Mouse (Mus musculus) liver, embryonic 14.5 days (tissue): Measurements from ENCODE around the gene 1600002K03Rik.

Experiments
- CTCF ChIP-seq: IDR thresholded peaks from 2 replicates; pipeline ENCODE4 v1.5.1; 2016; ENCODE audit warnings: antibody characterized with exemption, low read depth, control low read depth
- EP300 ChIP-seq: IDR thresholded peaks from 2 replicates; pipeline ENCODE4 v1.6.1; 2016; ENCODE audit warnings: antibody characterized with exemption, low read depth

- TF ChIP-seq CTCF (no peak), EP300 (no peak)
These were observed 35.7 kb upstream of the 1600002K03Rik start for GRCm38 (mm10) chr10:80136952-80137625.
